In the genomic region with DNA sequence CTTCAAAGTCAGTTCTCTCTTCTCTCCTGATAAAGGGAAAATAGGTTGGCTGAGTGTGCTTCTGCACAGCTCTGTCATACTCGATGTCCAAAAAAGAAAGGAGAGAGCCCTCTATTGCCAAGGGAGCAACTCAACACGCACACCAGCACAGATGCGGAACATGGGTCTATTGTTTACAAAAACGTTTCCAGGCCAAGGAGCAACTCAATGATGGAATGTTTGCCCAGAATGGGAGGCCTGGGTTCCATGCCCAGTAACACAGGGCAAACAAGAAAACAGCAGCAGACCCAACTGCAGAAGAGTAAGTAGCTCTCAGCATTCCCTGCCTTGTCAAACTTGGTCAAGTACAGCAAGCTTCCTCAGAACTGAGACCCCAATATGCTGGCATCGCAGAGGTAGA, we compare ENCODE assay signal across 18 mouse cellular contexts. TPM values are rescaled to one million over a fixed set of nuclear protein-coding genes. Genes with fewer than 3 reads are reported as not detected.
DNase-seq lines count a peak whose midpoint lies in the region; ATAC-seq and TF ChIP-seq lines count a peak whose summit lies in the region.
"Had no signal": no experiment of that assay in that cellular context is flagged by ENCODE, and none has a peak within 500 bp of the region (broad histone marks: within the 10 kb centered on the region; RNA-seq: fewer than 3 reads in every experiment).

No protein-coding gene starts in this region.

- no peak overlapping the region for H3K4me2 ChIP-seq in liver, embryonic 12.5 days
- no peak overlapping the region for H3K4me2 ChIP-seq in lung, postnatal 0 days (replicated peaks; ENCODE audit: low read depth, low read length)
- H3K4me2 ChIP-seq: embryonic facial prominence, embryonic 12.5 days; forebrain, embryonic 15.5 days; heart, embryonic 12.5 days; hindbrain, embryonic 15.5 days had no signal

- H3K79me2 ChIP-seq in liver, adult 2 months (ENCODE audit: control insufficient read depth, insufficient read depth, low read length): no peaks in the 10 kb centered on the region

- peak overlapping the region; percentile 35 for H3K9ac ChIP-seq in liver, adult 2 months (ENCODE audit: low read depth, low read length)
- H3K9ac ChIP-seq in liver, embryonic 12.5 days: no peak overlapping the region
- H3K9ac ChIP-seq in lung, postnatal 0 days (replicated peaks; ENCODE audit: low read depth): no peak overlapping the region
- H3K9ac ChIP-seq: embryonic facial prominence, embryonic 12.5 days; forebrain, embryonic 15.5 days; heart, embryonic 12.5 days; hindbrain, embryonic 15.5 days had no signal

- DNase-seq in gastrocnemius, adult 2 months: no peak
- no peak for DNase-seq in gastrocnemius, adult 18-20 months (ENCODE audit: low spot score)
- DNase-seq in liver, adult 2 months (ENCODE audit: extremely low read depth, low read depth, low spot score): peak; percentile 92
- no peak for DNase-seq in lung, postnatal 0 days (ENCODE audit: low spot score)
- no peak for DNase-seq in lung, postnatal 14 days
- no peak for DNase-seq in retina, postnatal 1 day
- DNase-seq: B cell, adult 2 months; cerebellum, adult 11-12 months; cerebellum, adult 9-10 months; cerebellum, postnatal 25 days; gastrocnemius, postnatal 14 days had no signal

- intact Hi-C loops in gastrocnemius, adult 2 months (cut with DNase I): no loop called here

- 28% methylated on average over 5 of the region's 5 CpGs for WGBS in liver, adult 2 months
- WGBS in liver, embryonic 12.5 days (ENCODE audit: insufficient replicate concordance): 74% methylated on average over 5 of the region's 5 CpGs
- WGBS in lung, postnatal 0 days: 56% methylated on average over 5 of the region's 5 CpGs

- TF ChIP-seq POLR2A in liver, adult 2 months (IDR thresholded peaks at IDR 0.05; ENCODE audit: extremely low read depth, insufficient read depth, low read length): no peak

- no peaks in the 10 kb centered on the region for H3K27me3 ChIP-seq in liver, adult 2 months (ENCODE audit: control insufficient read depth, insufficient read depth, low read length)
- H3K27me3 ChIP-seq in liver, embryonic 12.5 days (replicated peaks): no peaks in the 10 kb centered on the region
- no peaks in the 10 kb centered on the region for H3K27me3 ChIP-seq in lung, postnatal 0 days (replicated peaks; ENCODE audit: insufficient read depth, low read length)
- H3K27me3 ChIP-seq: embryonic facial prominence, embryonic 12.5 days; forebrain, embryonic 15.5 days; heart, embryonic 12.5 days; hindbrain, embryonic 15.5 days had no signal

- H3K4me1 ChIP-seq in liver, adult 2 months (ENCODE audit: control insufficient read depth, insufficient read depth, low read length): peaks cover 22% of the 10 kb centered on the region
- H3K4me1 ChIP-seq in liver, embryonic 12.5 days: no peaks in the 10 kb centered on the region
- H3K4me1 ChIP-seq in lung, postnatal 0 days (ENCODE audit: insufficient read depth, low read depth, low read length): no peaks in the 10 kb centered on the region
- H3K4me1 ChIP-seq: embryonic facial prominence, embryonic 12.5 days; hindbrain, embryonic 15.5 days had no signal

- no peak for TF ChIP-seq CTCF in gastrocnemius, adult 2 months (IDR thresholded peaks at IDR 0.05)
- no peak for TF ChIP-seq CTCF in liver, adult 2 months (IDR thresholded peaks at IDR 0.05; ENCODE audit: low read depth, low read length)
- no peak for TF ChIP-seq CTCF in lung, postnatal 0 days (IDR thresholded peaks at IDR 0.05)

- no peak for TF ChIP-seq EP300 in lung, postnatal 0 days (IDR thresholded peaks at IDR 0.05)

- H3K36me3 ChIP-seq in liver, adult 2 months (ENCODE audit: control insufficient read depth, insufficient read depth, low read length): peaks cover 51% of the 10 kb centered on the region
- peaks cover 80% of the 10 kb centered on the region for H3K36me3 ChIP-seq in liver, embryonic 12.5 days
- H3K36me3 ChIP-seq in lung, postnatal 0 days (ENCODE audit: insufficient read depth, low read length): peaks cover 21% of the 10 kb centered on the region; the same call in 1 of the 2 replicates

- H3K9me3 ChIP-seq in liver, embryonic 12.5 days (replicated peaks): no peaks in the 10 kb centered on the region
- no peaks in the 10 kb centered on the region for H3K9me3 ChIP-seq in lung, postnatal 0 days (ENCODE audit: low read length)
- H3K9me3 ChIP-seq: embryonic facial prominence, embryonic 12.5 days; forebrain, embryonic 15.5 days; G1E; heart, embryonic 12.5 days; hindbrain, embryonic 15.5 days had no signal

- ATAC-seq in liver, embryonic 12.5 days: no peak
- peak; percentile 25; the same call in 1 of the 2 replicates for ATAC-seq in lung, postnatal 0 days
- ATAC-seq: CD4-positive, CD25-positive, alpha-beta regulatory T cell, adult 4 months; forebrain, embryonic 15.5 days had no signal

- no peak overlapping the region for H3K4me3 ChIP-seq in gastrocnemius, adult 2 months
- no peak overlapping the region for H3K4me3 ChIP-seq in liver, adult 2 months (ENCODE audit: insufficient read depth, low read depth, low read length)
- H3K4me3 ChIP-seq in liver, embryonic 12.5 days: no peak overlapping the region
- H3K4me3 ChIP-seq in lung, postnatal 0 days (ENCODE audit: low read depth, low read length): no peak overlapping the region
- H3K4me3 ChIP-seq: embryonic facial prominence, embryonic 12.5 days; forebrain, embryonic 15.5 days; heart, embryonic 12.5 days; hindbrain, embryonic 15.5 days had no signal

- 0 out of 2 replicates have a peak overlapping the region, but pooled peaks have one; percentile 5 for H3K27ac ChIP-seq in gastrocnemius, adult 2 months
- H3K27ac ChIP-seq in liver, adult 2 months (replicated peaks; ENCODE audit: insufficient read depth, low read depth, low read length): peak overlapping the region; percentile 79
- H3K27ac ChIP-seq in liver, embryonic 12.5 days: no peak overlapping the region
- H3K27ac ChIP-seq in lung, postnatal 0 days (ENCODE audit: low read length): peak overlapping the region; percentile 20
- H3K27ac ChIP-seq: embryonic facial prominence, embryonic 12.5 days; forebrain, embryonic 15.5 days; hindbrain, embryonic 15.5 days had no signal

RNA-seq across cellular contexts. Expression of a gene that starts 47.5 kb away (rescaled TPM):
- 10 to 100 TPM; 65.4 to 71.0 TPM for total RNA-seq in gastrocnemius, adult 2 months (2021)
- total RNA-seq in gastrocnemius, adult 18-20 months (2021): 10 to 100 TPM; 57.6 to 64.1 TPM
- 76.1 and 84.8 TPM in 2 replicates for total RNA-seq in liver, adult 2 months (2014; rRNA removed)
- polyA plus RNA-seq in liver, adult 2 months (2012; rRNA removed): 162 and 188 TPM in 2 replicates
- 65.0 and 67.0 TPM in 2 replicates for polyA plus RNA-seq in liver, embryonic 12.5 days (2016; fragmentation: Nextera tagmentation; extraction: Ambion mirVana)
- 94.8 and 96.3 TPM in 2 replicates for polyA plus RNA-seq in lung, postnatal 0 days (2015; fragmentation: Nextera tagmentation; extraction: Ambion mirVana)
